Mouse (Mus musculus) liver, embryonic 13.5 days (tissue): ENCODE results near the gene Eif3g. TPM values are rescaled to one million over a fixed set of nuclear protein-coding genes. Genes with fewer than 3 reads are reported as not detected.

Experiments
- ATAC-seq: fragments of 200-750 bp; cut with Nextera tagmentation; 2 replicates; pipeline ENCODE4 v1.8.0; 2017; ENCODE audit warnings: low read depth, mild to moderate bottlenecking, moderate number of reproducible peaks, moderate library complexity
- DNase-seq: peaks from one replicate; pipeline ENCODE4 v3.0.0; 2022
- H3K27ac ChIP-seq: fragments of 300-500 bp; sonication (generic); 2 replicates; pipeline ENCODE4 v1.5.1; 2015; ENCODE audit warnings: moderate library complexity, mild to moderate bottlenecking, inconsistent platforms
- H3K27me3 ChIP-seq: fragments of 300-500 bp; sonication (generic); 2 replicates; pipeline ENCODE4 v1.6.1; 2015; ENCODE audit warnings: mild to moderate bottlenecking, inconsistent platforms
- H3K36me3 ChIP-seq: fragments of 300-500 bp; sonication (generic); 2 replicates; pipeline ENCODE4 v1.6.1; 2015; ENCODE audit warnings: mild to moderate bottlenecking, inconsistent platforms
- H3K4me1 ChIP-seq: fragments of 300-500 bp; sonication (generic); replicated peaks from 2 replicates; pipeline ENCODE4 v1.6.1; 2015; ENCODE audit warnings: inconsistent platforms
- H3K4me2 ChIP-seq: fragments of 300-500 bp; sonication (generic); 2 replicates; pipeline ENCODE4 v1.6.1; 2015; ENCODE audit warnings: inconsistent platforms, mild to moderate bottlenecking, moderate library complexity
- H3K4me3 ChIP-seq: fragments of 300-500 bp; sonication (generic); replicated peaks from 2 replicates; pipeline ENCODE4 v1.5.1; 2015; ENCODE audit warnings: mild to moderate bottlenecking, inconsistent platforms
- H3K9ac ChIP-seq: fragments of 300-500 bp; sonication (generic); 2 replicates; pipeline ENCODE4 v1.6.1; 2015; ENCODE audit warnings: mild to moderate bottlenecking, inconsistent platforms
- H3K9me3 ChIP-seq: fragments of 300-500 bp; sonication (generic); replicated peaks from 2 replicates; pipeline ENCODE4 v1.6.1; 2016; ENCODE audit warnings: inconsistent platforms
- WGBS: fragments of 180-500 bp; shearing (Covaris S2); methylation state at CpG from one replicate; pipeline ENCODE4 v1.1.7; 2015; ENCODE audit not compliant: insufficient replicate concordance; 5-methylcytosine and 5-hydroxymethylcytosine counted together
- polyA plus RNA-seq: library from polyadenylated mRNA; unstranded; fragments of >200 nt; fragmentation: Nextera tagmentation; extraction: Ambion mirVana; gene quantifications from 2 replicates; pipeline ENCODE4 v1.2.1, GENCODE M21; 2015

Gene Eif3g
- polyA plus RNA-seq, 1 experiment from 2014 or later, result 282 TPM

DNA sequence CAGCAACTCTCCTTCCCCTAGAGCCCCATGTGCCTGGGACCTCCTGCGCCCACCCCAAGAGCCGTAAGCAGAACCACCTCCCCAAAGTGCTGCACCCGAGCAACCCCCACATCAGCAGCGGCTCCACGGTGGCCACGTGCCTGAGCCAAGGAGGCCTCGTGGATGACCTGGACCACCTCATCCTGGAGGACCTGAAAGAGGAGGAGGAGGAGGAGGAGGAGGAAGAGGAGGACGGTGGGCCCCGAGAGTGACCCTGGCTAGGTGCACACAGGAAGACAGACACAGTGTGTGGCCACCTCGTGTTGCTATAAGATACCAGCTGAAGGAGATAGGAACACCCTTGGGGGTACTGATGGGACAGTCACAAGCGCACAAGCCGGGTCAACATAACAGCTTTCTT lies 24.9 kb downstream of the Eif3g start:
- Histone ChIP-seq H3K27me3 (peaks cover 14% of the 10 kb centered on the region), H3K4me3 (no peak overlapping the region), H3K9ac (no peak overlapping the region), H3K4me2 (no peak overlapping the region), H3K4me1 (peaks cover 22% of the 10 kb centered on the region), H3K27ac (no peak overlapping the region), H3K36me3 (peaks cover 5% of the 10 kb centered on the region), H3K9me3 (no peaks in the 10 kb centered on the region)
- WGBS, result 75% methylated on average over 12 of the region's 12 CpGs
- DNase-seq (no peak), ATAC-seq (no peak)

DNA sequence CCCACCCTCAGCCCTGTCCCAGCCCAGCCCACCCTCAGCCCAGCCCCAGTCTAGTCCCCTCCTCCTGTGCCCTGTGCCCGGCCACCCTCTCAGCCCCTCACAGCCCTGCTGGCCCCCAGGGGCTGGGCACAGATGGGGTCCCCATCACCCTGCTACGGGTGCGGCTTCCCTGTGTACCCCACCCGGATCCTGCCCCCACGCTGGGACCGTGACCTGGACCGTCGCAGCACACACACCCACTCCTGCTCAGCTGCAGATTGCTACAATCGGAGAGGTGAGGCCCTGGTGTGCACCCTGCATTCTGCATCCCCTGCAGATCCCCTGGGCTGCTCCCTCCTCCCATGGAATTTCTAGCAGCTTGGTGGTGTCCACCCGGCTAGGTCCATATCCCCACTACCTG lies 25.4 kb downstream of the Eif3g start:
- peaks cover 18% of the 10 kb centered on the region for H3K27me3 ChIP-seq
- no peaks in the 10 kb centered on the region for H3K9me3 ChIP-seq
- ATAC-seq, result no peak
- no peak overlapping the region for H3K4me3 ChIP-seq
- 72% methylated on average over 10 of the region's 10 CpGs for WGBS
- no peak for DNase-seq
- no peak overlapping the region for H3K27ac ChIP-seq
- H3K4me1 ChIP-seq, result peaks cover 23% of the 10 kb centered on the region
- no peak overlapping the region for H3K9ac ChIP-seq
- peaks cover 5% of the 10 kb centered on the region for H3K36me3 ChIP-seq
- H3K4me2 ChIP-seq, result no peak overlapping the region

DNA sequence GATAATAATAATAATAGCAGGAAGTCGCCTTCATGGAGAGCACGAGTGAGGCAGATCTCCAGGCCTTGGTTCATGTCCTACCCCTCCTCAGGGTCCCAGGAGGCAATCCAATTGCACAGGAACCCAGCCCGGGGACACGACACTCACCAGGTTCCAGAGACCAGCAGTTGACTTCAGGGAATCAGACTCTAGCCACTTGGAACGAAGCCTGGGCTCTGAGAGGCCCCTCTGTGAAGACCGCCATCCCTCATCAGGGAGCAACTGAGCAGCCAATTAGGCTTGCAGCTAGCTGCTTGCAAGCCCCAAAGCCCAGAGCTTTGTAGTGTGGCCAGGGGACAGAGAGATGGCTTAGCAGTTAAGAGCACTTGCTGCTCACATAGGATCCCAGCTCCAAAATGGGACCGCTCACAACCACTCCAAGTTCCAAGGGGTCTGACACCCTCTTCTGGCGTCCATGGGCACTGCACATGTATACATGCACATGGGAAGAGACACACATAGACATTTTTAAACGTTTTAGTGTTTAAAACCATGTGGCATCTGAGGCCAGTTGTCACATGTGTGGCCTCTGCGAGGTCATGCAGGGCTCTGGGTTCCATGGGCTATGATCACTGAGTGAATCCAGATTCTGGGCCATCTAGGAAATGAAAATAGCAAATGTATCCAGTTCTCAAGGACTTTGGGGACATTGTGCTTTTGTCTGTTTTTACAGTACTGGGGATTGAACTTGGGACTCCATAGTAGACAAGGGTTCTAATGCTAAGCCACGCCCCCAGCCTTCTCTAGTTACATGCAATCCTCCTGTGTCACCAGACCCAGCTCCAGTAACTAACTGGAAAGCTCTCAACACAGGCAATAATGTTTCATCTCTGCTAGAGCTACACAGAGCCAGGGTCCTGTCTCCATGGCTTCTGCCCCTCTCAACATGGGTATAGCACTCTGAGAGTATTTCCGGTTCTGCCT lies 27.9 kb downstream of the Eif3g start:
- no peaks in the 10 kb centered on the region for H3K9me3 ChIP-seq
- peaks cover 5% of the 10 kb centered on the region for H3K36me3 ChIP-seq
- H3K27me3 ChIP-seq, result peaks cover 37% of the 10 kb centered on the region
- H3K4me2 ChIP-seq, result no peak overlapping the region
- no peak overlapping the region for H3K27ac ChIP-seq
- WGBS, result 68% methylated on average over 12 of the region's 12 CpGs
- ATAC-seq (no peak), DNase-seq (no peak)
- H3K4me1 ChIP-seq, result peaks cover 12% of the 10 kb centered on the region
- H3K4me3 ChIP-seq, result no peak overlapping the region
- no peak overlapping the region for H3K9ac ChIP-seq

DNA sequence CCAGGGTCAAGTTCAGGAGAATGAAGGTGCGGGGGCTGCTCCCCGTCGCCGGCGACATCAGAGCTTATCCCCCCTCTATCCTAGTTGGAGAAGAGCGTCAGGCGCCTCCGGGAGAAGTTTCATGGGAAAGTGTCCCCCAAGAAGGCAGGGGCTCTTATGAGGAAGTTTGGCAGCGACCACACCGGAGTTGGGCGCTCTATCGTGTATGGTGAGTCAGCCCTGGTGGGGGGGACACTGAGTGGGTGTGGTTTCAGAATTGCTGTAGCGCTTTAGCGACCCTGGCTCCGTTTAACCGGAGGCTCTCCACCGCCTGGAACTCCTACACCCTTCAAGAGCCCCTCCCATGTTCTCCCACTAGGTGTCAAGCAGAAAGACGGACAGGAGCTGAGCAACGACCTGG lies 29.2 kb downstream of the Eif3g start:
- peaks cover 37% of the 10 kb centered on the region for H3K27me3 ChIP-seq
- 4% methylated on average over 19 of the region's 19 CpGs for WGBS
- no peak overlapping the region for H3K27ac ChIP-seq
- H3K36me3 ChIP-seq, result peaks cover 5% of the 10 kb centered on the region
- H3K4me1 ChIP-seq, result peaks cover 12% of the 10 kb centered on the region
- no peaks in the 10 kb centered on the region for H3K9me3 ChIP-seq
- no peak for ATAC-seq
- H3K9ac ChIP-seq, result peak overlapping the region; percentile 65
- DNase-seq, result no peak
- peak overlapping the region; percentile 63 for H3K4me3 ChIP-seq
- peak overlapping the region; percentile 72 for H3K4me2 ChIP-seq

DNA sequence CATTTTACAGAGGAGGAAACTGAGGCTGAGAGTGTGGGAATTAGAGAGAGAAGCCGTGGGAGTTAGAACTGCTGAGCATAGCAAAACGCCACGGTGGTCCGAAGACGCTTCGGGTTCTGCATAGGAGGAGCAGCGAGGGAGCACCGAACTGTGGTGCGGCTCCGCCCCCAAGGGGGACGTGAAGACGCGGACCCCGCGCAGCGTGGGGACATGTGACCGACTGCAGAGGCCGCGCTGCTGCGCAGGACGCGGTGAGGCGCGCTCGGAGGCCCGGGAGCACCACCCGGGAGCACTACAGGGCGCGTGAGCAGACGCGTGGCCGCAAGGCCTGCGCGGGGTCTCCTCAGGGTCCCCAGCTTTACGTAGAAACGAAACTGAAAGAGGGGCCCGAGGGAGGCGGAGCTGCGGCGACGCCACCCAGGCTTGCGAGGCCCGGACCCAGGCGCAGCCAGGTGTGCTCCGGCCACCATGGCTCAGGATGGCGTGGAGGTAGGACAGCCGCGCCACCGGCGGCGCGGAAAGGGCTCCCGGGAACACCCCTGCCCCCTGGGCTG lies 29.9 kb downstream of the Eif3g start, which contains the start of gene A230050P20Rik:
A230050P20Rik (plus strand) TSS at position 195 of the 554 bp plus-strand sequence.
- 3% methylated on average over 53 of the region's 53 CpGs for WGBS

DNA sequence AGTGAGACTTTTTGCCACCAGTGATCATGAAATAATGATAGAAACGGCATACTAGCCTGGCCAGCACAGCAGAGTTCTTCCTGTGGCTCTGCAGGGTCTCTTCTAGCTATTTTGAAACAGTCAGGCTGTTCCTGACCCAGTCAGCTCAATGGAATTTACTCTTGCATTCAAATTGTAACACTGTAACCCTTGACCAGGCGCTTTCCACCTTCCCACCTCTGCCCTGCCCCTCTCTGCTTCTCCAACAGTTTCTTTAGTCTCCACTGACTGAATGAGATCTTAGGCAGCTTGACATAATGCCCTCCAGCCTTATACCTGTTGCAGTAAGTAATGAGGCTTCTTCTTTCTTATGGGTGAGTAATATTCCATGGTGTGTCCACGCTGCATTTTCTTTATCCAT lies 31.5 kb downstream of the Eif3g start:
- H3K4me1 ChIP-seq, result peaks cover 12% of the 10 kb centered on the region
- no peak overlapping the region for H3K9ac ChIP-seq
- H3K36me3 ChIP-seq, result no peaks in the 10 kb centered on the region
- H3K4me2 ChIP-seq, result no peak overlapping the region
- DNase-seq (no peak), ATAC-seq (no peak)
- H3K9me3 ChIP-seq, result no peaks in the 10 kb centered on the region
- H3K4me3 ChIP-seq, result no peak overlapping the region
- peaks cover 37% of the 10 kb centered on the region for H3K27me3 ChIP-seq
- WGBS, result 33% methylated on average over 3 of the region's 3 CpGs
- no peak overlapping the region for H3K27ac ChIP-seq

More for the DNA sequence above, 29.9 kb downstream of the Eif3g start, which contains the start of gene A230050P20Rik:
- peak; percentile 42 for ATAC-seq
- peaks cover 2% of the 10 kb centered on the region for H3K36me3 ChIP-seq
- no peaks in the 10 kb centered on the region for H3K9me3 ChIP-seq
- H3K4me2 ChIP-seq, result peak within 1 kb of the TSS; percentile 72
- peak within 1 kb of the TSS; percentile 65 for H3K9ac ChIP-seq
- DNase-seq, result no peak
- H3K4me3 ChIP-seq, result peak within 1 kb of the TSS; percentile 63
- H3K4me1 ChIP-seq, result peaks cover 12% of the 10 kb centered on the region
- peaks cover 37% of the 10 kb centered on the region for H3K27me3 ChIP-seq
- H3K27ac ChIP-seq, result no peak within 1 kb of the TSS

DNA sequence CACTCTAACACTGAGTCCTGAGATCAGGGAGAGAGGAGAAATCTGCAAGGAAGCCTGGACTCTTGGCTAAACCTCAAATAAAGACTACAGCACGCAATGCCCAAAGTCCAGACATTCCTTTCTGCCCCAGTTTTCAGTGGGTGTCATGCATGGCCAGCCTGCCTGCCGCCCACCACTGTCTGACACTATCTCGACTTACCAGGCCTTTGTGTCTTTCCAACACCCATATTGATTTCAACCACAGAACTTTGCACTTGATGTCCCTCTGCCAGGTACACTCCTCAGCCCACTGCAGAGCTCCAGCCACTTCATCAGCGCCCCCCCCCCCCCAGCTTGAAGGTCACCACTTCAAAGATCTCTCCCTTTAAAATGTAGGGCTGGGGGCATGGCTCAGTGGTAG lies 36.2 kb downstream of the Eif3g start:
- Histone ChIP-seq H3K27me3 (peaks cover 15% of the 10 kb centered on the region), H3K36me3 (no peaks in the 10 kb centered on the region), H3K9ac (no peak overlapping the region), H3K4me2 (no peak overlapping the region), H3K4me3 (no peak overlapping the region), H3K9me3 (no peaks in the 10 kb centered on the region), H3K4me1 (no peaks in the 10 kb centered on the region; the same call in 1 of the 2 replicates), H3K27ac (no peak overlapping the region)
- 34% methylated on average over 4 of the region's 4 CpGs for WGBS
- no peak for DNase-seq
- ATAC-seq, result no peak

DNA sequence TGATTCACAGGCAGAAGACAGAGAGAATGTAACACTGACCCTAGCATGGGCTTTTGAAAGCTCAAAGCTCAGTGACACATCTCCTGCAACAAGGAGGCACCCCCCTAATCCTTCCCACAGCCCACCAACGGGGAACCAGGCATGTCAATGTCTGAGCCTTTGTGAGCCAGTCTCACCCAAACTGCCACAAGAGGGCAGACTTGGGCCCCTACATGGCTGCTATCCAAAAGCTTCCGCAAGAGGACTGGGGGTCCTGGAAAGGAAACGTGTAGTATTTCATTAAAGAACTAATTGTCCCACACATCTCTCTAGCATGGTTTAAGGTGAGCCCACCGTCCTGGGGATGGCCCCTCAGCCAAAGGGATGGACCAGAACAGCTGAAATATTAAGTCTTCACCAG lies 36.6 kb downstream of the Eif3g start:
- no peaks in the 10 kb centered on the region for H3K9me3 ChIP-seq
- peaks cover 11% of the 10 kb centered on the region; the same call in 1 of the 2 replicates for H3K27me3 ChIP-seq
- DNase-seq (no peak), ATAC-seq (no peak)
- H3K27ac ChIP-seq, result no peak overlapping the region
- H3K4me1 ChIP-seq, result no peaks in the 10 kb centered on the region; the same call in 1 of the 2 replicates
- H3K36me3 ChIP-seq, result no peaks in the 10 kb centered on the region
- no peak overlapping the region for H3K4me2 ChIP-seq
- H3K9ac ChIP-seq, result no peak overlapping the region
- WGBS, result 6% methylated on average over 4 of the region's 4 CpGs
- H3K4me3 ChIP-seq, result no peak overlapping the region

DNA sequence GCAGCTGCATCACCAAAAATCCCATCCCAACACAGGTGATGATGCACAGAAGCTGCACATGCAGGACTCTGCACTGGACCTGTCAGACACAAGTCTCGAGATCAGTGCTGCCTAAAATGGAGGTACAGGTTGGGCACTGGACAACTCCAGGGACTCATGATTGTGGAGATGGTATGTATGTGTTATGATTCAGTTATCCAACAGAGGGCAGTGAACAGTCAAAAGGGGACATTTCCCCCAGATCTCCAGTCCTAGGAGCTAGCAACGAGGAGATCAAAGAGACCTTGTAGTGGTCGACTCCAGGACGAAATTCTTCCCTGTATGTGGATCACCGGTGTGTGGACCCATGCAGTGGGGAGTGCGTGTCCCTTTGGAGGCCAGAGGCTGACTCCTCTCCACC lies 38.5 kb downstream of the Eif3g start:
- ATAC-seq, result no peak
- WGBS, result 45% methylated on average over 6 of the region's 6 CpGs
- H3K27me3 ChIP-seq, result 0 out of 2 replicates have a peak, but pooled peaks cover 3% of the 10 kb centered on the region
- H3K9ac ChIP-seq, result no peak overlapping the region
- H3K4me2 ChIP-seq, result no peak overlapping the region
- no peak overlapping the region for H3K27ac ChIP-seq
- H3K9me3 ChIP-seq, result no peaks in the 10 kb centered on the region
- H3K36me3 ChIP-seq, result no peaks in the 10 kb centered on the region
- H3K4me1 ChIP-seq, result no peaks in the 10 kb centered on the region; the same call in 1 of the 2 replicates
- no peak overlapping the region for H3K4me3 ChIP-seq
- no peak for DNase-seq

DNA sequence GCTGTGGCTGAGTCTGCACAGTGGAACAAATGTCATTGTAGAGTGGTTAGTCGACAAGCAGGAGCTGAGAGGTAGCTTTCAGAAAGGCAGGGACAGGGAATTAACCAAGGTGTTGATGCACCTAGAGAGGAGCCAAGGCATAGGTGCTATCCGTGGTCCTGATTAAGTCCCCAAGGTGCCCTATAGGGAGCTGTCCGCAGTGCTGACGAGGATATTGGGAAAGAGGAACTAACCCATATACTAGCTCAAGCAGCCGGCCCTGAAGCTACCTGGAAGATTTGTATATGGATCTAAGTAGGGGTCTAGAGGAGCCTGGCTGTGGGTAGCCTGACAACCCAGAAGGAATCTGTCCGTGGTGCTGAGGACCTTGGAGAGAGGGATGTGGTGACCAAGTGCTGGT lies 41.3 kb downstream of the Eif3g start:
- H3K4me2 ChIP-seq, result no peak overlapping the region
- H3K36me3 ChIP-seq, result no peaks in the 10 kb centered on the region
- no peak overlapping the region for H3K27ac ChIP-seq
- H3K9ac ChIP-seq, result no peak overlapping the region
- 3% methylated on average over 6 of the region's 6 CpGs for WGBS
- H3K27me3 ChIP-seq, result 0 out of 2 replicates have a peak, but pooled peaks cover 3% of the 10 kb centered on the region
- no peak for ATAC-seq
- peak; percentile 55 for DNase-seq
- no peaks in the 10 kb centered on the region for H3K9me3 ChIP-seq
- no peaks in the 10 kb centered on the region; the same call in 1 of the 2 replicates for H3K4me1 ChIP-seq
- H3K4me3 ChIP-seq, result no peak overlapping the region

DNA sequence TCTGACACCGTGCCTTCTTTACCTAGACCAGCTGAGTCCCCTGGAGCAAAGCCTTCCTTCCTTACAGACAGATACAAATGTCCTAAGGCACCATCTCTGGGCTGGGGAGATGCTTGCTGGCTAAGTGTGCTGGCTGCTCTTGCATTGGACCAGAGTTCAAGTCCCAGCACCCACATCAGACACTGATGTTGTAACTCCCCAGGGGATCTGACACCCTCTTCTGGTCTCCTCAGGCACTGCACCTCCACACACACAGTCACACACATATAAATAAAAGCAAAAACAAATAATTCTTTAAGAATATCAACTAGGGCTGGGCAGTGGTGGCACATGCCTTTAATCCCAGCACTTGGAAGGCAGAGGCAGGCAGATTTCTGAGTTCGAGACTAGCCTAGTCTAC lies 48.2 kb downstream of the Eif3g start:
- no peaks in the 10 kb centered on the region for H3K36me3 ChIP-seq
- WGBS, result 63% methylated on average over 2 of the region's 2 CpGs
- H3K9ac ChIP-seq, result no peak overlapping the region
- H3K4me2 ChIP-seq, result no peak overlapping the region
- no peaks in the 10 kb centered on the region for H3K27me3 ChIP-seq
- no peak overlapping the region for H3K27ac ChIP-seq
- no peak overlapping the region for H3K4me3 ChIP-seq
- H3K4me1 ChIP-seq, result no peaks in the 10 kb centered on the region
- DNase-seq (no peak), ATAC-seq (no peak)
- no peaks in the 10 kb centered on the region for H3K9me3 ChIP-seq
